Mouse (Mus musculus) bone marrow macrophage, adult 2 months (primary cell): Measurements from ENCODE around the gene Ntn3.

Experiments
- CTCF ChIP-seq: IDR thresholded peaks from 2 replicates; pipeline ENCODE4 v1.5.1; 2012; ENCODE audit warnings: low read depth, mild to moderate bottlenecking, low read length, moderate library complexity
- POLR2A ChIP-seq: IDR thresholded peaks from 2 replicates; pipeline ENCODE4 v1.6.1; 2012; ENCODE audit warnings: mild to moderate bottlenecking, low read depth, low read length, borderline replicate concordance

DNA sequence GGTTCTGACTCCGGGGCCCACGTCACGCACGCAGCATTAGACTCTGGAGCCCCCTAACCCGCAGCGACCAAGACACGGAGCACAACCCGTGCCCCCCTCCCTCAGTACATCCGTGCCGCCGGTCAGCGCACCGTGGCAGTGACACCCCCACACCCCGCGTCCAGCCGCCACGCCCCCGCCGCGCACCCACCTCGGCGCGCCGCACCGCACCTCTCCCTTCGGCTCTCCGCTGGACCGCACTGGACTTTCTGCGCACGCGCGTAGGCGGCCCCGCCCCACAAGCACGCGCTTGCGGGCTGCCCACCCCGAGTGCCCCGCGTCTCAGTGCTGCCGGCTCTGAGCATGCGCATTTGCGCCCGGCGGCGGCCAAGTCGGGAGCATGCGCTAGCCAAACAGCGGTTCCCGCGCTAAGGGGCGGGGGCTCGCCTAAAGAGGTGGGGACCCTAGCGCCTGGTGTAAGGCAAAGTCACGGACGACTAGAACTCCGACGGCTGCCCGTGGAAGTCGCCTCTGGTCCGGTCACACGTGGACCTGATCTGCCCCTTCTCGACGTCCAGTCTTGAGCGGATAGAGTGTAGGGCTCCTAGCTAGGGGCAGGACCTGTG lies 3.9 kb downstream of the Ntn3 start, which contains the start of gene Tbc1d24:
- no peak for TF ChIP-seq POLR2A
- TF ChIP-seq CTCF = no peak
